Mouse (Mus musculus): ENCODE measurements around the gene Rnf38.

DNA sequence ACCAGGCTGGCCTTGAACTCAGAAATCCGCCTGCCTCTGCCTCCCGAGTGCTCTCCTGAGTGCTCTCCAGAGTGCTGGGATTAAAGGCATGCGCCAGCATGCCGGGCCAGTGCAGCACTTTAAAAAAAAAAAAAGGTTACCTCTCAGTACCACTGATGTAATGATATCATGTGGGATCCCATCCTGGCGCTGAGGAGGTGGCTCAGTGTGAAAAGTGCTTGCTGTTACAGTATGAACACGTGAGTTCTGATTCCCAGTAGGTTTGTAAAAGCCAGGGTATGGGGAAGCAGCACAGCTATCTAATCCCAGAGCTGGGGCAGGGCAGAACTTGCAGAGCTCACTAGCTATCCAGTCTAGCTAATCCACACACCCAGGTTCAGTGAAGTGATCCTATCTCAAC is 33.8 kb upstream of the Rnf38 start:
- no peak for TF ChIP-seq CTCF (IDR thresholded peaks at IDR 0.05; ENCODE audit: low read depth)
- TF ChIP-seq EP300 (IDR thresholded peaks at IDR 0.05; ENCODE audit: low read depth): no peak

Data from liver, embryonic 14.5 days (tissue).